Mouse (Mus musculus) heart, embryonic 11.5 days (tissue): ENCODE measurements at regions not wholly inside any gene's neighbourhood (a gene's known extent, or its start where the extent isn't known, plus 50 kb on each side); places are given as distances from the start of the nearest gene placed in this dataset. TPM values are rescaled to one million over a fixed set of nuclear protein-coding genes. Genes with fewer than 3 reads are reported as not detected.

ENCODE experiments used
- microRNA-seq: library from miRNA; unstranded; fragments of <30 nt; microRNA quantifications from one replicate; pipeline ENCODE4, GENCODE M21; 2016; ENCODE audit warnings: borderline number of aligned reads

Small RNA genes lying in the stretch of these regions (microRNA-seq; reads per million reads assigned to microRNA genes)
- not detected for gene Mir6368
